Mouse (Mus musculus) intestine, embryonic 14.5 days (tissue): Measurements from ENCODE around the gene C1qtnf3. TPM values are rescaled to one million over a fixed set of nuclear protein-coding genes. Genes with fewer than 3 reads are reported as not detected.

Experiments
- ATAC-seq: fragments of 200-750 bp; cut with Nextera tagmentation; replicated peaks from 2 replicates; pipeline ENCODE4 v1.8.0; 2017; ENCODE audit warnings: low read depth, moderate number of reproducible peaks, moderate TSS enrichment, moderate library complexity; ENCODE audit not compliant: low FRiP score, low TSS enrichment
- DNase-seq: peaks from one replicate; pipeline ENCODE4 v3.0.0-alpha.2; 2018; ENCODE audit warnings: low spot score
- H3K27ac ChIP-seq: fragments of 300-500 bp; sonication (generic); 2 replicates; pipeline ENCODE4 v1.5.1; 2014; ENCODE audit warnings: low read depth, mild to moderate bottlenecking, control low read depth
- H3K27me3 ChIP-seq: fragments of 300-500 bp; sonication (generic); replicated peaks from 2 replicates; pipeline ENCODE4 v1.6.1; 2014; ENCODE audit warnings: low read length, control low read depth; ENCODE audit not compliant: control insufficient read depth, insufficient read depth
- H3K36me3 ChIP-seq: fragments of 300-500 bp; sonication (generic); 2 replicates; pipeline ENCODE4 v1.6.1; 2014; ENCODE audit warnings: low read length, control low read depth; ENCODE audit not compliant: control insufficient read depth, insufficient read depth
- H3K4me1 ChIP-seq: fragments of 300-500 bp; sonication (generic); replicated peaks from 2 replicates; pipeline ENCODE4 v1.6.1; 2014; ENCODE audit warnings: low read length, control low read depth, mixed read lengths; ENCODE audit not compliant: control insufficient read depth, insufficient read depth
- H3K4me2 ChIP-seq: fragments of 300-500 bp; sonication (generic); 2 replicates; pipeline ENCODE4 v1.6.1; 2014; ENCODE audit warnings: low read length
- H3K4me3 ChIP-seq: fragments of 300-500 bp; sonication (generic); 2 replicates; pipeline ENCODE4 v1.5.1; 2014; ENCODE audit warnings: low read depth, low read length, control low read depth, mixed read lengths
- H3K9ac ChIP-seq: fragments of 300-500 bp; sonication (generic); 2 replicates; pipeline ENCODE4 v1.6.1; 2014; ENCODE audit warnings: mild to moderate bottlenecking, low read length
- H3K9me3 ChIP-seq: fragments of 300-500 bp; sonication (generic); 2 replicates; pipeline ENCODE4 v1.6.1; 2016; ENCODE audit warnings: low read length, control low read depth; ENCODE audit not compliant: control insufficient read depth
- WGBS: fragments of 180-500 bp; shearing (Covaris S2); extraction: QIAGEN DNeasy Blood & Tissue Kit; methylation state at CpG from one replicate; pipeline ENCODE4 v1.1.7; 2014; 5-methylcytosine and 5-hydroxymethylcytosine counted together
- polyA plus RNA-seq: library from polyadenylated mRNA; unstranded; fragments of >200 nt; fragmentation: Nextera tagmentation; extraction: Ambion mirVana; gene quantifications from 2 replicates; pipeline ENCODE4 v1.2.1, GENCODE M21; 2014

The C1qtnf3 gene
- polyA plus RNA-seq, 1 experiment from 2014 or later = 0.95 TPM

- Histone ChIP-seq H3K36me3 (no peaks in the 10 kb centered on the region), H3K4me1 (0 out of 2 replicates have a peak, but pooled peaks cover 4% of the 10 kb centered on the region), H3K4me3 (no peak overlapping the region), H3K9me3 (no peaks in the 10 kb centered on the region), H3K4me2 (no peak overlapping the region), H3K9ac (no peak overlapping the region), H3K27ac (no peak overlapping the region), H3K27me3 (no peaks in the 10 kb centered on the region)
- ATAC-seq (no peak), DNase-seq (no peak)
- 78% methylated on average over 1 of the region's 1 CpGs for WGBS
These were observed 1.3 kb downstream of the C1qtnf3 start for GRCm38 (mm10) chr15:10953465-10953864.

GRCm38 (mm10) chr15:10954381-10955016, 2.4 kb downstream of the C1qtnf3 start:
- DNase-seq (no peak), ATAC-seq (no peak)
- Histone ChIP-seq H3K9me3 (no peaks in the 10 kb centered on the region), H3K9ac (no peak overlapping the region), H3K36me3 (no peaks in the 10 kb centered on the region), H3K4me3 (no peak overlapping the region), H3K4me1 (0 out of 2 replicates have a peak, but pooled peaks cover 4% of the 10 kb centered on the region), H3K27me3 (no peaks in the 10 kb centered on the region), H3K27ac (no peak overlapping the region), H3K4me2 (no peak overlapping the region)
- whole genome bisulfite sequencing = 79% methylated on average over 6 of the region's 6 CpGs

GRCm38 (mm10) chr15:10955156-10955555, 3.0 kb downstream of the C1qtnf3 start:
- no peaks in the 10 kb centered on the region for H3K27me3 ChIP-seq
- no peaks in the 10 kb centered on the region for H3K36me3 ChIP-seq
- no peak overlapping the region for H3K27ac ChIP-seq
- DNase-seq = no peak
- no peaks in the 10 kb centered on the region for H3K9me3 ChIP-seq
- no peak overlapping the region for H3K4me3 ChIP-seq
- no peak for ATAC-seq
- WGBS = 63% methylated on average over 5 of the region's 5 CpGs
- H3K4me1 ChIP-seq = 0 out of 2 replicates have a peak, but pooled peaks cover 4% of the 10 kb centered on the region
- no peak overlapping the region for H3K9ac ChIP-seq
- H3K4me2 ChIP-seq = no peak overlapping the region

GRCm38 (mm10) chr15:10956706-10957105, 4.6 kb downstream of the C1qtnf3 start:
- no peaks in the 10 kb centered on the region for H3K27me3 ChIP-seq
- no peak overlapping the region for H3K27ac ChIP-seq
- 0 out of 2 replicates have a peak, but pooled peaks cover 4% of the 10 kb centered on the region for H3K4me1 ChIP-seq
- no peaks in the 10 kb centered on the region for H3K9me3 ChIP-seq
- H3K9ac ChIP-seq = no peak overlapping the region
- H3K36me3 ChIP-seq = no peaks in the 10 kb centered on the region
- DNase-seq (no peak), ATAC-seq (no peak)
- H3K4me3 ChIP-seq = no peak overlapping the region
- H3K4me2 ChIP-seq = no peak overlapping the region
- WGBS = 65% methylated on average over 3 of the region's 3 CpGs

- Histone ChIP-seq H3K4me1 (no peaks in the 10 kb centered on the region), H3K9ac (no peak overlapping the region), H3K4me3 (no peak overlapping the region), H3K9me3 (no peaks in the 10 kb centered on the region), H3K36me3 (no peaks in the 10 kb centered on the region), H3K4me2 (no peak overlapping the region), H3K27me3 (no peaks in the 10 kb centered on the region), H3K27ac (no peak overlapping the region)
- ATAC-seq (no peak; the same call in 1 of the 2 replicates), DNase-seq (no peak)
- WGBS = 78% methylated on average over 15 of the region's 15 CpGs
These were observed 7.3 kb downstream of the C1qtnf3 start for GRCm38 (mm10) chr15:10959277-10960026.

GRCm38 (mm10) chr15:10960267-10960666, 8.1 kb downstream of the C1qtnf3 start:
- DNase-seq (no peak), ATAC-seq (no peak)
- no peaks in the 10 kb centered on the region for H3K36me3 ChIP-seq
- H3K4me3 ChIP-seq = no peak overlapping the region
- no peak overlapping the region for H3K27ac ChIP-seq
- 93% methylated on average over 5 of the region's 5 CpGs for WGBS
- H3K9ac ChIP-seq = no peak overlapping the region
- no peak overlapping the region for H3K4me2 ChIP-seq
- H3K27me3 ChIP-seq = no peaks in the 10 kb centered on the region
- no peaks in the 10 kb centered on the region for H3K9me3 ChIP-seq
- no peaks in the 10 kb centered on the region for H3K4me1 ChIP-seq

- Histone ChIP-seq H3K4me1 (no peaks in the 10 kb centered on the region), H3K27me3 (no peaks in the 10 kb centered on the region), H3K36me3 (no peaks in the 10 kb centered on the region), H3K4me3 (no peak overlapping the region), H3K9ac (no peak overlapping the region), H3K27ac (no peak overlapping the region), H3K4me2 (no peak overlapping the region), H3K9me3 (no peaks in the 10 kb centered on the region)
- DNase-seq (no peak), ATAC-seq (no peak)
- 72% methylated on average over 2 of the region's 2 CpGs for WGBS
These were observed 10.5 kb downstream of the C1qtnf3 start for GRCm38 (mm10) chr15:10962601-10963000.

- Histone ChIP-seq H3K27me3 (no peaks in the 10 kb centered on the region), H3K27ac (no peak overlapping the region), H3K4me2 (no peak overlapping the region), H3K4me1 (no peaks in the 10 kb centered on the region), H3K36me3 (no peaks in the 10 kb centered on the region), H3K4me3 (no peak overlapping the region), H3K9me3 (no peaks in the 10 kb centered on the region), H3K9ac (no peak overlapping the region)
- DNase-seq (no peak), ATAC-seq (no peak)
- WGBS = 77% methylated on average over 3 of the region's 3 CpGs
These were observed 17.3 kb downstream of the C1qtnf3 start for GRCm38 (mm10) chr15:10969439-10969838.
